Mouse (Mus musculus): ENCODE data around the gene Whrn. TPM values are rescaled to one million over a fixed set of nuclear protein-coding genes. Genes with fewer than 3 reads are reported as not detected.
A peak's percentile ranks its signal among the peaks of the same experiment; 100 is the strongest.

Whrn gene
- polyA plus RNA-seq, 1 experiment, result not detected

DNA sequence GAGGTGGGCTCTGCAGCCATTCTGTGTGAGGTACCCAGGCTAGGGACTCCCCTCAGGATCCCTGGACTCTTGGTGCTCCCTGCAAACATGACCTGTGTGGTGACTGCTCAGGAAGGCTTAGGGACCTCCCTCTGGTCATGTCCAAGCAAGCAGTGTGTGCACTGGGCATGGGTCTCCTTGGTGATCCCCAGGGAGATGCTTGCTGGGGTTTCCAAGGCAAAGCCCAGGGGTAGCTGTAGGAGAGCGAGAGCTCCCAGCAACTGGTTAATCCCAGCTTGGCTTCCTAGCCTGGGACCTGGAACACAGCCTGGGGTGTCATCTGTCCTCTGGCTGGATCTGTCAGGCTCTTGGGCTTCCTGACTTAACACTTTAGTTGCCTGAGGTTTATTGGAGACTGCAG, 120.4 kb downstream of the Whrn start:
- H3K4me3 ChIP-seq (ENCODE audit: insufficient read depth, low read length), result no peak overlapping the region
- H3K27ac ChIP-seq (ENCODE audit: insufficient read depth, low read depth, low read length), result no peak overlapping the region
- H3K4me1 ChIP-seq (ENCODE audit: control insufficient read depth, insufficient read depth, low read length), result peaks cover 9% of the 10 kb centered on the region
- TF ChIP-seq CTCF (IDR thresholded peaks at IDR 0.05; ENCODE audit: low read depth, low read length), result no peak
- no peak for TF ChIP-seq POLR2A (IDR thresholded peaks at IDR 0.05; ENCODE audit: borderline replicate concordance, low read depth, low read length)

DNA sequence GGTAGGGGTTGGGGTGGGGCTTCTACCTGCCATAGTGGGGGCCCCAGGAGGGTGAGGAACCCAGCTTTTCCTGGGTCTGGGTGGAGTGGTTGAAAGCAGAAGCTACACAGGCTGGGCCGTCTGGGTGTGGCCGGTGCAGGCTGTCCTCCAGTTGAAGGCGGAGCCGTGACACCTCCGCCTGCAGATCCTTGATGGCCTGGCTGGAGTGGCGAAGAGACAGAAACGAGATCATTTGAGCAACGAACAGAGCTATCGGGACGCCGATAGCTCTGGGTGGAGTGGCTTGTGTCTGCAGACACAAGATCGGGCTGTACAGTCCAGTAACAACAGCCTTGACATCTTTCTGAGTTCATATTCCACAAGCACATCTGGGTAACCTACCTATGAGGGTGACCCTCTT, 121.5 kb downstream of the Whrn start:
- H3K4me1 ChIP-seq (ENCODE audit: control insufficient read depth, insufficient read depth, low read length), result peaks cover 9% of the 10 kb centered on the region
- H3K27ac ChIP-seq (ENCODE audit: insufficient read depth, low read depth, low read length), result no peak overlapping the region
- TF ChIP-seq POLR2A (IDR thresholded peaks at IDR 0.05; ENCODE audit: borderline replicate concordance, low read depth, low read length) (no peak), CTCF (IDR thresholded peaks at IDR 0.05; ENCODE audit: low read depth, low read length) (no peak)
- H3K4me3 ChIP-seq (ENCODE audit: insufficient read depth, low read length), result no peak overlapping the region

- no peak overlapping the region for H3K4me3 ChIP-seq (ENCODE audit: insufficient read depth, low read length)
Observed at GRCm38 (mm10) chr4:63373404-63373803, 122.4 kb downstream of the Whrn start.

DNA sequence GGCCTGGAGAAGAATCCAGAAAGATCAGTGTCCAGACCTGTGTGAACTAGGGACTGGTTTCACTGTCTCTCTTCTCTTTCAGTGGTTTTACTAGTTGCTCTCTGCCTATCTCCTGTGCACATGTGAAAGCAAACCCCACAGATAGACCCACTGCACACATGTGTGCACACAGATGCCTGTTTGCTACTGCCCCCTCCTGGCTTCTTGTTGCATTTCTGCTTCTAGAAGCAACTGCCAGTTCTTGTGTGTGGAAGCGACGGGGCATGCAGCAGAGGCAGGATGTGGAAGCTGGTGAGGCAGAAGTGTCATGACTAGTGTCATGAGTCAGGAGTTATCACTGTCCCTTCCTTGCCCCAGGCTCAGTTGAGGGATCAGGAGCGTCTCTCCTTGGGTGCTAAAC, 123.9 kb downstream of the Whrn start:
- Histone ChIP-seq H3K4me1 (ENCODE audit: control insufficient read depth, insufficient read depth, low read length) (peaks cover 9% of the 10 kb centered on the region), H3K27ac (ENCODE audit: insufficient read depth, low read depth, low read length) (no peak overlapping the region)

More at GRCm38 (mm10) chr4:63373404-63373803, 122.4 kb downstream of the Whrn start:
- no peak for TF ChIP-seq POLR2A (IDR thresholded peaks at IDR 0.05; ENCODE audit: borderline replicate concordance, low read depth, low read length)
- no peak for TF ChIP-seq CTCF (IDR thresholded peaks at IDR 0.05; ENCODE audit: low read depth, low read length)
- peaks cover 9% of the 10 kb centered on the region for H3K4me1 ChIP-seq (ENCODE audit: control insufficient read depth, insufficient read depth, low read length)
- H3K27ac ChIP-seq (ENCODE audit: insufficient read depth, low read depth, low read length), result no peak overlapping the region

DNA sequence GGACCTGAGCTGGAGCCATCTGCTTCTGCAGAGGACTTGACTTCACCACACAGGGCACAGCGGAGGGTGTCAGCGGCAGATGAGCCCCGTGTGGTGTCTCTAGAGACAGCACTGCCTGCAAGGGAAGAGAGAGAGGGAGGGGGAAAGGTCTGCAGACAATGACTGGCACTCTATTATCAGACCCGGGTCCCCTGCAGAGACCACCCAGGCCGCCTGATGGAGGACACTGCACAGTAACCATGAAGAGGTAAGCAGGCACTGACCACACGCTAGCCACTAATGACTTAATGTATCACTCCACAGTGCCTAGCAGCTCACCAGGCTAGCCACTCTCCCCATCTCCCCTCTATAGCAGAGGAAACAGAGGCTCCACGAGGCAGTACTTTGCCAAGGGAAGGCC, 124.9 kb downstream of the Whrn start:
- no peak overlapping the region for H3K27ac ChIP-seq (ENCODE audit: insufficient read depth, low read depth, low read length)
- H3K4me1 ChIP-seq (ENCODE audit: control insufficient read depth, insufficient read depth, low read length), result peaks cover 17% of the 10 kb centered on the region
- TF ChIP-seq CTCF (IDR thresholded peaks at IDR 0.05; ENCODE audit: low read depth, low read length), result no peak
- TF ChIP-seq POLR2A (IDR thresholded peaks at IDR 0.05; ENCODE audit: borderline replicate concordance, low read depth, low read length), result no peak

More for the DNA sequence above, 123.9 kb downstream of the Whrn start:
- H3K4me3 ChIP-seq (ENCODE audit: insufficient read depth, low read length), result no peak overlapping the region
- TF ChIP-seq CTCF (IDR thresholded peaks at IDR 0.05; ENCODE audit: low read depth, low read length) (peak; percentile 49), POLR2A (IDR thresholded peaks at IDR 0.05; ENCODE audit: borderline replicate concordance, low read depth, low read length) (no peak)

GRCm38 (mm10) chr4:63368577-63368976, 127.2 kb downstream of the Whrn start:
- no peak overlapping the region for H3K27ac ChIP-seq (ENCODE audit: insufficient read depth, low read depth, low read length)
- peaks cover 16% of the 10 kb centered on the region for H3K4me1 ChIP-seq (ENCODE audit: control insufficient read depth, insufficient read depth, low read length)
- TF ChIP-seq CTCF (IDR thresholded peaks at IDR 0.05; ENCODE audit: low read depth, low read length) (peak; percentile 71), POLR2A (IDR thresholded peaks at IDR 0.05; ENCODE audit: borderline replicate concordance, low read depth, low read length) (no peak)
- H3K4me3 ChIP-seq (ENCODE audit: insufficient read depth, low read length), result no peak overlapping the region

More for the DNA sequence above, 124.9 kb downstream of the Whrn start:
- no peak overlapping the region for H3K4me3 ChIP-seq (ENCODE audit: insufficient read depth, low read length)

Other genes with a start within 250 kb of the Whrn start
- not detected in 2 replicates for gene Orm1, start 151.4 kb downstream of the Whrn start, polyA plus RNA-seq (2012; ENCODE audit: insufficient read depth, insufficient read length, missing spikeins)
- not detected in 2 replicates for gene Orm3, start 139.8 kb downstream of the Whrn start, polyA plus RNA-seq (2012; ENCODE audit: insufficient read depth, insufficient read length, missing spikeins)
- not detected in 2 replicates for gene Orm2, start 133.5 kb downstream of the Whrn start, polyA plus RNA-seq (2012; ENCODE audit: insufficient read depth, insufficient read length, missing spikeins)
- gene Akna, start 92.6 kb downstream of the Whrn start, polyA plus RNA-seq (2012; ENCODE audit: insufficient read depth, insufficient read length, missing spikeins), result 33.3 and 39.4 TPM in 2 replicates
- gene Atp6v1g1, start 48.8 kb upstream of the Whrn start, polyA plus RNA-seq (2012; ENCODE audit: insufficient read depth, insufficient read length, missing spikeins), result 270 and 275 TPM in 2 replicates
- 5.7 and 6.9 TPM in 2 replicates for gene Tmem268, start 62.8 kb upstream of the Whrn start, polyA plus RNA-seq (2012; ENCODE audit: insufficient read depth, insufficient read length, missing spikeins)
- not detected in 2 replicates for gene Gm11213, start 109.3 kb upstream of the Whrn start, polyA plus RNA-seq (2012; ENCODE audit: insufficient read depth, insufficient read length, missing spikeins)
- gene Tex48, start 126.4 kb upstream of the Whrn start, polyA plus RNA-seq (2012; ENCODE audit: insufficient read depth, insufficient read length, missing spikeins), result not detected in 2 replicates
- gene Gm11214, start 167.4 kb upstream of the Whrn start, polyA plus RNA-seq (2012; ENCODE audit: insufficient read depth, insufficient read length, missing spikeins), result not detected in 2 replicates
- gene Tnfsf15, start 249.1 kb upstream of the Whrn start, polyA plus RNA-seq (2012; ENCODE audit: insufficient read depth, insufficient read length, missing spikeins), result 0.48 TPM in 2 replicates

Data from bone marrow macrophage, adult 2 months (primary cell).